Mouse (Mus musculus): ENCODE results near the gene Ier3. TPM values are rescaled to one million over a fixed set of nuclear protein-coding genes. Genes with fewer than 3 reads are reported as not detected.
A peak's percentile ranks its signal among the peaks of the same experiment; 100 is the strongest.

Ier3 gene
- polyA plus RNA-seq, 1 experiment = 5.1 TPM

GRCm38 (mm10) chr17:35788025-35788424, 33.5 kb upstream of the Ier3 start:
- TF ChIP-seq CTCF (IDR thresholded peaks at IDR 0.05; ENCODE audit: borderline replicate concordance, extremely low read depth, insufficient read depth, insufficient read length) = no peak
- no peak for TF ChIP-seq POLR2A (IDR thresholded peaks at IDR 0.05; ENCODE audit: borderline replicate concordance, extremely low read depth, insufficient read depth, insufficient read length, poor library complexity, severe bottlenecking)
- no peak for DNase-seq (ENCODE audit: low read depth)

GRCm38 (mm10) chr17:35790933-35791332, 30.6 kb upstream of the Ier3 start:
- DNase-seq (ENCODE audit: low read depth) = no peak
- TF ChIP-seq POLR2A (IDR thresholded peaks at IDR 0.05; ENCODE audit: borderline replicate concordance, extremely low read depth, insufficient read depth, insufficient read length, poor library complexity, severe bottlenecking) = no peak
- TF ChIP-seq CTCF (IDR thresholded peaks at IDR 0.05; ENCODE audit: borderline replicate concordance, extremely low read depth, insufficient read depth, insufficient read length) = no peak

DNA sequence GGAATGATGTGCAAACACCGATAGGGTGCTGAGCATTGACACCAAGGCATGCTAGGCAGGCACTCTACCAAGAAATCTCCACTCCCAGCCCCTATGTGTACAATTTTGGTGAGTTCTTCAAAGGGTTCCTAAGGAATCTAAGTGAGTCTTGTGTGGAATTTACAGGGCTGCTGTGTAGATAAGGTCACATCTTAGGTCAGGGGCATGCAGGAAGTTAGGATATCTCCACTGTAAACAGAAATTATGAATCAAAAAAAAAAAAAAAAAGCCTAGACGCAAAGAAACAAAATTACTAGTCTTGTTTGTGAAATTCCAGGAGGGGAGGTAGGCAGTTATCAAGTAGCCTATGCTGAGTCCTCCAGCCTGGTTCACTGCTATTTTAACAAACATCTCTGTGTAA, 28.6 kb upstream of the Ier3 start:
- no peak for DNase-seq (ENCODE audit: low read depth)
- TF ChIP-seq POLR2A (IDR thresholded peaks at IDR 0.05; ENCODE audit: borderline replicate concordance, extremely low read depth, insufficient read depth, insufficient read length, poor library complexity, severe bottlenecking) (no peak), CTCF (IDR thresholded peaks at IDR 0.05; ENCODE audit: borderline replicate concordance, extremely low read depth, insufficient read depth, insufficient read length) (no peak)

DNA sequence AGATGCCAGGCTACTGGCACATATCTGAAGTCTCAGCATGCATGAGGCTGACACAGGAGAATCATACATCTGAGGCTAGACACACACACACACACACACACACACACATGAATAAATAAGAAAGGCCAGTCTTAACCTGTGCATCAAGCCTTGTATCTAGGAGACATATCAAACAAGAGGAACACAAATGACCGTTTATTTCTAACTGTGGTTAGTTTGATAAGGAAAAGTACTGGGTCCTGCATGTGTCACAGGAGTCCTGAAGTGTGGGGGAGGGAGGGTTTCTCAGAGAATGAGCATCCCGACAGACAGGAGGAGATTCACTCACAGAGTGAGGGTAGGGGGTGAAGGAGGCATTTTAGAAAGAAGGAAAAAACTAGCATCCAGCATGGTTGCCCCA, 26.4 kb upstream of the Ier3 start:
- TF ChIP-seq POLR2A (IDR thresholded peaks at IDR 0.05; ENCODE audit: borderline replicate concordance, extremely low read depth, insufficient read depth, insufficient read length, poor library complexity, severe bottlenecking) = no peak
- no peak for TF ChIP-seq CTCF (IDR thresholded peaks at IDR 0.05; ENCODE audit: borderline replicate concordance, extremely low read depth, insufficient read depth, insufficient read length)
- no peak for DNase-seq (ENCODE audit: low read depth)

- TF ChIP-seq POLR2A (IDR thresholded peaks at IDR 0.05; ENCODE audit: borderline replicate concordance, extremely low read depth, insufficient read depth, insufficient read length, poor library complexity, severe bottlenecking) = no peak
- no peak for TF ChIP-seq CTCF (IDR thresholded peaks at IDR 0.05; ENCODE audit: borderline replicate concordance, extremely low read depth, insufficient read depth, insufficient read length)
- DNase-seq (ENCODE audit: low read depth) = no peak
Measured at GRCm38 (mm10) chr17:35795656-35796055, 25.8 kb upstream of the Ier3 start.

- TF ChIP-seq CTCF (IDR thresholded peaks at IDR 0.05; ENCODE audit: borderline replicate concordance, extremely low read depth, insufficient read depth, insufficient read length) = no peak
- no peak for TF ChIP-seq POLR2A (IDR thresholded peaks at IDR 0.05; ENCODE audit: borderline replicate concordance, extremely low read depth, insufficient read depth, insufficient read length, poor library complexity, severe bottlenecking)
- DNase-seq (ENCODE audit: low read depth) = no peak
Measured at GRCm38 (mm10) chr17:35796835-35797234, 24.6 kb upstream of the Ier3 start.

DNA sequence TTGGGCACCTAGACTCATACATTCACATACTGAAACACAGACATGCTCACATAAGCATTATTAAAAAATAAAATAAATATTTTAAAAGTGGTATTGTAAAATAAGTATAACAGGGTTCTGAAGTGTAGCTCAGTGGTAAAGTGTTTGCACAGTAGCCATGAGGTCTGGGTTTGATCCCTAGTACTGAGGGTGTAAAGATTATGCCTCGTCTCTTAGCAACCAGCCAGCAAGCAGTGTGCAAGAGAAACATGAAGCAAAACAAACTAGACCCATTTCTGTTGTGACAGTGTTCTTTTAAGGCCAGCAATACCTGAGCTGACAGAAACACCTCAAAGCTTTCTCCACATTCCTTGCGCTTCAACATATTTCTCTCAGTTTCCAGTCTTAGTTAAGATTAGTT, 20.6 kb upstream of the Ier3 start:
- no peak for TF ChIP-seq POLR2A (IDR thresholded peaks at IDR 0.05; ENCODE audit: borderline replicate concordance, extremely low read depth, insufficient read depth, insufficient read length, poor library complexity, severe bottlenecking)
- no peak for TF ChIP-seq CTCF (IDR thresholded peaks at IDR 0.05; ENCODE audit: borderline replicate concordance, extremely low read depth, insufficient read depth, insufficient read length)
- DNase-seq (ENCODE audit: low read depth) = no peak

DNA sequence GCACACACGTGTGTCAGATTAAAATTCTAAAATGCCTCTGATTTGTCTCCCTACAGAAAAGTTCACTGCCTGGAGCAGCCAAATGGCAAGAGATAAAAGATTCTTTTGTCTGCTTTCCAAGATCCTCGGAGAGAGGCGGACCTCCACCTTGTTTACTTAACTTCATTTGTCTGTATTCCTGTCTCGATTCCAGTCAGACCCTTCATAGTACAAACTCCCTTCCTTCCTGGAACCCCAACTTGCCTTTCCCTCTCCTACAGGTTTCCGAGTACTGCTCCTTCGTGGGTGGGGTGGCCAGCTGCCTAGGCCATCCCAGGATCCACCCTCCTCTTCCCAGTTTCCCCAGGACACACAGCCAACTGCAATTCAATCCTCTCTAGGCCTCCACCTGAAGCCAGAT, 18.5 kb upstream of the Ier3 start:
- no peak for TF ChIP-seq CTCF (IDR thresholded peaks at IDR 0.05; ENCODE audit: borderline replicate concordance, extremely low read depth, insufficient read depth, insufficient read length)
- no peak for TF ChIP-seq POLR2A (IDR thresholded peaks at IDR 0.05; ENCODE audit: borderline replicate concordance, extremely low read depth, insufficient read depth, insufficient read length, poor library complexity, severe bottlenecking)
- peak; percentile 25 for DNase-seq (ENCODE audit: low read depth)

- no peak for DNase-seq (ENCODE audit: low read depth)
- TF ChIP-seq POLR2A (IDR thresholded peaks at IDR 0.05; ENCODE audit: borderline replicate concordance, extremely low read depth, insufficient read depth, insufficient read length, poor library complexity, severe bottlenecking) = no peak
- TF ChIP-seq CTCF (IDR thresholded peaks at IDR 0.05; ENCODE audit: borderline replicate concordance, extremely low read depth, insufficient read depth, insufficient read length) = no peak
Measured at GRCm38 (mm10) chr17:35803858-35804399, 17.6 kb upstream of the Ier3 start.

DNA sequence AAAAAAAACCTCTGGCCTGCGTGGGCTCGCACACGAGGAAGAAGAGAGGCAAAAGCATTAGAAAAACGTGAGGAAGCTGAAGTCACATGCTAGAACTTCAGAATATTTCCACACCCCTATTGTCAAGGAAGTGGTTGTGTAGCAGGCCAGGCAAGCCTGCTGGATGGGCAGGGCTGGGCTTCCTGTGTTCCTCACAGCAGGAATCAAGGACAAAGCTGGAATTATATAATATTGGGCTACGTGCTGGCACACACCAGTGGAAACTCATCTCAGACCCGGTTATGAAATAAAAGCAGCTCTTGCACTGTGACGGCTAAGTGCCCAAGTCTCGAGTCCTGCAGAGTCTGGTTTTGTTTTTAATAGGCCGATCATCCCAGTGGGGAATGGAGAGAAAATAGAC, 13.4 kb upstream of the Ier3 start:
- TF ChIP-seq POLR2A (IDR thresholded peaks at IDR 0.05; ENCODE audit: borderline replicate concordance, extremely low read depth, insufficient read depth, insufficient read length, poor library complexity, severe bottlenecking) (no peak), CTCF (IDR thresholded peaks at IDR 0.05; ENCODE audit: borderline replicate concordance, extremely low read depth, insufficient read depth, insufficient read length) (no peak)
- DNase-seq (ENCODE audit: low read depth) = no peak

- no peak for TF ChIP-seq POLR2A (IDR thresholded peaks at IDR 0.05; ENCODE audit: borderline replicate concordance, extremely low read depth, insufficient read depth, insufficient read length, poor library complexity, severe bottlenecking)
- no peak for TF ChIP-seq CTCF (IDR thresholded peaks at IDR 0.05; ENCODE audit: borderline replicate concordance, extremely low read depth, insufficient read depth, insufficient read length)
- DNase-seq (ENCODE audit: low read depth) = no peak
Measured at GRCm38 (mm10) chr17:35809395-35809794, 12.1 kb upstream of the Ier3 start.

DNA sequence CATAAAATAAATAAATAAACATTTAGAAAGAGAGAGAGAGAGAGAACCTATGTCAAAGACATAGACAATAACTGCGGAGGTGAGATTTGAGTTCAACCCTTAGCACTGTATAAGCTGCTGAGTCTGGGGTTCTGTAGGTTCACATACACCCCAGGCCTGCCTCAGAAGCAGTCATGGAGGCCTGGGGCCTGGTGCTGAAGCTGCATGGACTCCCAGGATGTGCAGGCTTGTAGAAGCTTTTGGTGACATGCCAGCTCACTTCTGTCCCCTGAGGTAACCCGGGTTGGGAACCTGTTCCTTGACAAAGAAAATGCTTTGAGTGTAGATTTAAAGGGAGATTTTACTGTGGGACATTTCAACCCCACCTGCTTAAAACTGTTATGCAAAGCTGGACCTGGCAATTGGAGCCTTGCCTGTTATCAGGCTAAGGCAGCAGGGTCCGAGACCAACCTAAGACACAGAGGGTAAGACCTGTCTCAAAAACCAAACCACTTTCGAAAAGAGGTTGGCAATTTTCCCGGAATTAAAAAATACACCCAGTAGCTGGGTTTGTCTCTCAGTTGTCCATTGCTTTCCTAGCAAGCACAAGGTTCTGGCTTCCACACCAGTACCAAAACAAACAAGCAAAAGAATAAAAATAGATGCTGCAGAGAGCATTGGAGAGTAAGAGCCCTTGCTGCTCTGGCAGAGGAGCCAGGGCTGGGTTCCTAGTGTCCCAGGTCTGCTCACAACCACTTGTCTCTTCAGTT, 10.4 kb upstream of the Ier3 start:
- DNase-seq (ENCODE audit: low read depth) = no peak
- TF ChIP-seq CTCF (IDR thresholded peaks at IDR 0.05; ENCODE audit: borderline replicate concordance, extremely low read depth, insufficient read depth, insufficient read length) (no peak), POLR2A (IDR thresholded peaks at IDR 0.05; ENCODE audit: borderline replicate concordance, extremely low read depth, insufficient read depth, insufficient read length, poor library complexity, severe bottlenecking) (no peak)
